Comparison of ENCODE assay signal across 8 mouse cellular contexts in genomic region chr19:23133427-23134094, GRCm38 (mm10). TPM values are rescaled to one million over a fixed set of nuclear protein-coding genes. Genes with fewer than 3 reads are reported as not detected.
DNase-seq lines count a peak whose midpoint lies in the region; ATAC-seq and TF ChIP-seq lines count a peak whose summit lies in the region.

No protein-coding gene starts in this region.

- no peak for DNase-seq in heart, postnatal 25 days (ENCODE audit: low spot score)
- no peak for DNase-seq in G1E (ENCODE audit: low spot score)
- DNase-seq in kidney, postnatal 25 days, result peak; percentile 38 to 80
- DNase-seq in natural killer cell, adult 2 months (ENCODE audit: low spot score in 2 of 2), result no peak
- no peak for DNase-seq in embryo, embryonic 10.5 days (ENCODE audit: low spot score)

- H3K4me1 ChIP-seq in heart, embryonic 13.5 days, result peaks cover 34% of the 10 kb centered on the region
- H3K4me1 ChIP-seq in G1E (ENCODE audit: insufficient read depth, low read depth, low read length), result peaks cover 72% of the 10 kb centered on the region
- peaks cover 39% of the 10 kb centered on the region for H3K4me1 ChIP-seq in embryonic facial prominence, embryonic 15.5 days
- peaks cover 32% of the 10 kb centered on the region for H3K4me1 ChIP-seq in neural tube, embryonic 12.5 days

- H3K27ac ChIP-seq in heart, embryonic 13.5 days (replicated peaks), result no peak overlapping the region
- H3K27ac ChIP-seq in embryonic facial prominence, embryonic 15.5 days (replicated peaks), result no peak overlapping the region
- no peak overlapping the region for H3K27ac ChIP-seq in neural tube, embryonic 12.5 days

- intact Hi-C loops in heart, postnatal 25 days (cut with DNase I), result loop anchor here (2.0 to 5.0 kb wide), 4 partner anchors 46 to 217 kb away; no protein-coding TSS in a partner anchor

- 27% methylated on average over 9 of the region's 9 CpGs for WGBS in heart, embryonic 13.5 days
- WGBS in embryonic facial prominence, embryonic 15.5 days, result 10% methylated on average over 9 of the region's 9 CpGs
- WGBS in neural tube, embryonic 12.5 days, result 1% methylated on average over 9 of the region's 9 CpGs

- no peaks in the 10 kb centered on the region for H3K36me3 ChIP-seq in heart, embryonic 13.5 days
- H3K36me3 ChIP-seq in G1E (replicated peaks), result no peaks in the 10 kb centered on the region
- no peaks in the 10 kb centered on the region for H3K36me3 ChIP-seq in embryonic facial prominence, embryonic 15.5 days
- no peaks in the 10 kb centered on the region for H3K36me3 ChIP-seq in neural tube, embryonic 12.5 days

- peak overlapping the region; percentile 96 for H3K4me2 ChIP-seq in heart, embryonic 13.5 days
- H3K4me2 ChIP-seq in embryonic facial prominence, embryonic 15.5 days (replicated peaks), result peak overlapping the region; percentile 96; the same call in 1 of the 2 replicates
- H3K4me2 ChIP-seq in neural tube, embryonic 12.5 days (replicated peaks), result peak overlapping the region; percentile 80

- H3K4me3 ChIP-seq in heart, embryonic 13.5 days, result peak overlapping the region; percentile 56
- H3K4me3 ChIP-seq in G1E (ENCODE audit: low read depth, low read length), result peak overlapping the region; percentile 72
- no peak overlapping the region for H3K4me3 ChIP-seq in embryonic facial prominence, embryonic 15.5 days (replicated peaks)
- H3K4me3 ChIP-seq in neural tube, embryonic 12.5 days, result peak overlapping the region; percentile 11; the same call in 1 of the 2 replicates

- peak overlapping the region; percentile 73; the same call in 1 of the 2 replicates for H3K9ac ChIP-seq in heart, embryonic 13.5 days
- no peak overlapping the region for H3K9ac ChIP-seq in embryonic facial prominence, embryonic 15.5 days
- no peak overlapping the region for H3K9ac ChIP-seq in neural tube, embryonic 12.5 days

- H3K27me3 ChIP-seq in heart, embryonic 13.5 days (replicated peaks), result peaks cover 57% of the 10 kb centered on the region
- no peaks in the 10 kb centered on the region; the same call in 1 of the 2 replicates for H3K27me3 ChIP-seq in G1E (ENCODE audit: insufficient read depth, low read length)
- peaks cover 32% of the 10 kb centered on the region for H3K27me3 ChIP-seq in embryonic facial prominence, embryonic 15.5 days
- H3K27me3 ChIP-seq in neural tube, embryonic 12.5 days (replicated peaks), result peaks cover 51% of the 10 kb centered on the region

- ATAC-seq in heart, embryonic 13.5 days (ENCODE audit: extremely low read depth, insufficient number of reproducible peaks, low FRiP score, low TSS enrichment), result no peak
- no peak for ATAC-seq in G1E (ENCODE audit: extremely low read depth, insufficient number of reproducible peaks, low FRiP score, poor library complexity, severe bottlenecking)
- ATAC-seq in embryonic facial prominence, embryonic 15.5 days (ENCODE audit: insufficient number of reproducible peaks, low FRiP score, low TSS enrichment, low read depth), result no peak
- peak; percentile 13; the same call in 1 of the 2 replicates for ATAC-seq in neural tube, embryonic 12.5 days (ENCODE audit: low FRiP score, low read depth)

- no peak for TF ChIP-seq CTCF in G1E (IDR thresholded peaks at IDR 0.05; ENCODE audit: low read depth, low read length)

- no peaks in the 10 kb centered on the region for H3K9me3 ChIP-seq in heart, embryonic 13.5 days
- H3K9me3 ChIP-seq in G1E (replicated peaks), result no peaks in the 10 kb centered on the region
- H3K9me3 ChIP-seq in embryonic facial prominence, embryonic 15.5 days (replicated peaks), result no peaks in the 10 kb centered on the region
- H3K9me3 ChIP-seq in neural tube, embryonic 12.5 days, result no peaks in the 10 kb centered on the region

RNA-seq across cellular contexts. Expression of gene Klf9, which starts 7.5 kb away (rescaled TPM):
- polyA plus RNA-seq in heart, embryonic 13.5 days (2015; fragmentation: Nextera tagmentation; extraction: Ambion mirVana), result 2.2 and 2.4 TPM in 2 replicates
- total RNA-seq in heart, postnatal 25 days (2021), result 100 to 1,000 TPM; 101 to 130 TPM
- total RNA-seq in G1E (2014; fragmentation: Nextera tagmentation) (70.7 and 71.1 TPM in 2 replicates), G1E (2017) (28.7 and 32.4 TPM in 2 replicates)
- polyA plus RNA-seq in G1E (2012), result 21.1 and 21.2 TPM in 2 replicates
- polyA plus RNA-seq in embryonic facial prominence, embryonic 15.5 days (2015; fragmentation: Nextera tagmentation; extraction: Ambion mirVana), result 6.9 and 7.5 TPM in 2 replicates
- 1.9 and 2.0 TPM in 2 replicates for polyA plus RNA-seq in neural tube, embryonic 12.5 days (2016; fragmentation: Nextera tagmentation; extraction: Ambion mirVana)

Comparison
In these comparisons a context has a peak if more than half of its experiments do, and no peak if none do; other contexts are left out.
1. DNase-seq: peak in kidney, postnatal 25 days (2 of 2); none in heart, postnatal 25 days (single experiment), G1E (single experiment), natural killer cell, adult 2 months (0 of 2) and embryo, embryonic 10.5 days (single experiment).
2. Peak in every context shown above with its lines, with median percentiles within 50 percentile points of each other: H3K4me2 ChIP-seq.